Mouse (Mus musculus): Measurements from ENCODE around the gene Dennd5a.

DNA sequence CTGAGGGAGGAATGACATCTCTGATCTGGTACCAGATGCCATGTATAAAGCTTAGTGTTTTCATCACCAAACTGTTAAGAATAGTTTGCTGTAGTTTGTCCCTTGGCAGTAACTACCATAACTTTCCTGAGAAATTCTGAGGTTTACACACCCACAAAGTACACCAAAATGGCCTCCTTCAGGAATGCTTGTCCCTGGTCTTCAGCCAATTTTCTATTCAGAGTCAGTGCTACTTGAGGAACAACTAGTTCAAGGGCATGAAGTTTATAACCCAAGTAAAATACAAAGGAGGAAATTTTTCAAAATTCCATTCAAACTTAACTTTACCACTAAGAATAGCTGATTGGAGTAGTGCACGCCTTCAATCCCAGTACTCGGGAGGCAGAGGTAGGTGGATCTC is 54.1 kb downstream of the Dennd5a start:
- TF ChIP-seq CTCF (IDR thresholded peaks at IDR 0.05; ENCODE audit: low read depth), result no peak
- no peak for TF ChIP-seq EP300 (optimal IDR thresholded peaks at IDR 0.05)

Data from stomach, postnatal 0 days (tissue).